Mouse (Mus musculus) heart, postnatal 0 days (tissue): ENCODE data around the gene Sgms1. TPM values are rescaled to one million over a fixed set of nuclear protein-coding genes. Genes with fewer than 3 reads are reported as not detected.

Source experiments
- ATAC-seq: fragments of 200-750 bp; cut with Nextera tagmentation; 2 replicates; pipeline ENCODE4 v1.8.0; 2017; ENCODE audit warnings: low read depth, moderate number of reproducible peaks, moderate library complexity; ENCODE audit not compliant: insufficient read depth
- DNase-seq: peaks from one replicate; pipeline ENCODE4 v3.0.0-alpha.2; 2016; ENCODE audit warnings: low spot score
- H3K27ac ChIP-seq: fragments of 300-500 bp; sonication (generic); 2 replicates; pipeline ENCODE4 v1.5.1; 2014; ENCODE audit warnings: low read depth, mild to moderate bottlenecking
- H3K27me3 ChIP-seq: fragments of 300-500 bp; sonication (generic); 2 replicates; pipeline ENCODE4 v1.6.1; 2014; ENCODE audit warnings: low read length, mixed read lengths; ENCODE audit not compliant: control insufficient read depth, insufficient read depth
- H3K36me3 ChIP-seq: fragments of 300-500 bp; sonication (generic); replicated peaks from 2 replicates; pipeline ENCODE4 v1.6.1; 2014; ENCODE audit warnings: low read length, mixed read lengths; ENCODE audit not compliant: control insufficient read depth, insufficient read depth
- H3K4me1 ChIP-seq: fragments of 300-500 bp; sonication (generic); 2 replicates; pipeline ENCODE4 v1.6.1; 2014; ENCODE audit warnings: antibody characterized with exemption; ENCODE audit not compliant: control insufficient read depth, insufficient read depth
- H3K4me2 ChIP-seq: fragments of 300-500 bp; sonication (generic); 2 replicates; pipeline ENCODE4 v1.6.1; 2014; ENCODE audit warnings: low read depth, mild to moderate bottlenecking, low read length, moderate library complexity
- H3K4me3 ChIP-seq: fragments of 300-500 bp; sonication (generic); 2 replicates; pipeline ENCODE4 v1.5.1; 2014; ENCODE audit warnings: low read depth, low read length
- H3K9ac ChIP-seq: fragments of 300-500 bp; sonication (generic); replicated peaks from 2 replicates; pipeline ENCODE4 v1.6.1; 2014; ENCODE audit warnings: low read depth, low read length, mixed read lengths
- H3K9me3 ChIP-seq: fragments of 300-500 bp; sonication (generic); replicated peaks from 2 replicates; pipeline ENCODE4 v1.6.1; 2016; ENCODE audit warnings: low read length; ENCODE audit not compliant: control insufficient read depth
- CTCF ChIP-seq: IDR thresholded peaks from 2 replicates; pipeline ENCODE4 v1.5.1; 2016; ENCODE audit warnings: antibody characterized with exemption, control low read depth, low read depth
- EP300 ChIP-seq: IDR thresholded peaks from 2 replicates; pipeline ENCODE4 v1.6.1; 2016; ENCODE audit warnings: antibody characterized with exemption, low read depth
- WGBS: fragments of 180-500 bp; shearing (Covaris S2); extraction: QIAGEN DNeasy Blood & Tissue Kit; methylation state at CpG from one replicate; pipeline ENCODE4 v1.1.7; 2014; 5-methylcytosine and 5-hydroxymethylcytosine counted together
- polyA plus RNA-seq: library from polyadenylated mRNA; unstranded; fragments of >200 nt; fragmentation: Nextera tagmentation; extraction: Ambion mirVana; gene quantifications from 2 replicates; pipeline ENCODE4 v1.2.1, GENCODE M21; 2015
- total RNA-seq: library from RNA; depleted of rRNA; stranded (reverse); fragments of >200 nt; gene quantifications from 2 replicates; pipeline ENCODE4 v1.2.3, GENCODE M21; 2014; ENCODE audit warnings: low replicate concordance

The Sgms1 gene
- total and polyA plus RNA-seq, 2 experiments from 2014 or later = 29.4 to 52.0 TPM

DNA sequence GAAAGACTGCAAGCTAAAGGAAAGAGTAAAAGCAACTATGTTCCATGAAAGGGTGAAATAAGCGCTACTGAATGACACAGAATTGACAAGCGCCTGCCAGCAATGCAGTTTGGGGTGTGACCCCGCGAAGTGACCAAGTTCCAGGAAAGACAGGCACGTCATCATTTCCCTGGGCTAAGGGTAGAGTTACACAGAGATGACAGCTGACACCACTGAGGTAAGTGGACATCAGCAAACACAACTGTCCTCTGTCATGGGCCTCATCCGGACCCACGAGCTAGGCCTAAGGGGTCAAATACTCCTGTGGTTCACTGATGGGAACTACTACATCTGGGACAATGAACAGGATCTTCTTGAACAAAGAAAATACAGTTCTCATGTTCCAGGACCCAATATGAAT lies 136.5 kb downstream of the Sgms1 start:
- H3K4me1 ChIP-seq = peaks cover 27% of the 10 kb centered on the region
- H3K27ac ChIP-seq = no peak overlapping the region
- no peak overlapping the region for H3K4me2 ChIP-seq
- H3K27me3 ChIP-seq = no peaks in the 10 kb centered on the region
- H3K9ac ChIP-seq = no peak overlapping the region
- DNase-seq (no peak), ATAC-seq (no peak; the same call in 1 of the 2 replicates)
- H3K36me3 ChIP-seq = no peaks in the 10 kb centered on the region
- WGBS = 77% methylated on average over 7 of the region's 7 CpGs
- no peak for TF ChIP-seq CTCF
- H3K4me3 ChIP-seq = no peak overlapping the region
- no peaks in the 10 kb centered on the region for H3K9me3 ChIP-seq

DNA sequence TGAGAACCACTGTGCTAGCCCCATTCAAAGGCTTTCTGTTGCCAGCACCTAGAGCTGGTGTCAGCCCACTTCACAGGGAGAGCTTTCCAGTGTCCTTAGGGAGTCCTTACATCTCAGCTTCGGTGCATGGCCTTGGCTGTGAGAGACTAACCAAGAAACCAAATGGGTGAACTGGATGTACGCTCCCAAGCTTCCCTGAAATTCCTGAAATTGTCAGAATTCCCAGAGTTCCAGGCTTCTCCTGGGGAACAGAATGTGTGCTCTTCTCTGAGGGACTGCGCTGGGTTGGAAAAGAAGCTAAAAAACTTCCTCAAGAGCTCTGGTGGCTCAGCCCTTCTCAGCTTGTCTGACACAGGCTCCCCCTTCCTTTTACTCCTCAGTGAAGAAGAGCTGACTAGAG lies 137.1 kb downstream of the Sgms1 start:
- WGBS = 51% methylated on average over 3 of the region's 3 CpGs
- Histone ChIP-seq H3K36me3 (no peaks in the 10 kb centered on the region), H3K4me3 (no peak overlapping the region), H3K9me3 (no peaks in the 10 kb centered on the region), H3K9ac (no peak overlapping the region), H3K27ac (no peak overlapping the region), H3K4me2 (no peak overlapping the region), H3K4me1 (peaks cover 27% of the 10 kb centered on the region), H3K27me3 (no peaks in the 10 kb centered on the region)
- DNase-seq (no peak), ATAC-seq (no peak)
- TF ChIP-seq CTCF = no peak
- no peak for TF ChIP-seq EP300

DNA sequence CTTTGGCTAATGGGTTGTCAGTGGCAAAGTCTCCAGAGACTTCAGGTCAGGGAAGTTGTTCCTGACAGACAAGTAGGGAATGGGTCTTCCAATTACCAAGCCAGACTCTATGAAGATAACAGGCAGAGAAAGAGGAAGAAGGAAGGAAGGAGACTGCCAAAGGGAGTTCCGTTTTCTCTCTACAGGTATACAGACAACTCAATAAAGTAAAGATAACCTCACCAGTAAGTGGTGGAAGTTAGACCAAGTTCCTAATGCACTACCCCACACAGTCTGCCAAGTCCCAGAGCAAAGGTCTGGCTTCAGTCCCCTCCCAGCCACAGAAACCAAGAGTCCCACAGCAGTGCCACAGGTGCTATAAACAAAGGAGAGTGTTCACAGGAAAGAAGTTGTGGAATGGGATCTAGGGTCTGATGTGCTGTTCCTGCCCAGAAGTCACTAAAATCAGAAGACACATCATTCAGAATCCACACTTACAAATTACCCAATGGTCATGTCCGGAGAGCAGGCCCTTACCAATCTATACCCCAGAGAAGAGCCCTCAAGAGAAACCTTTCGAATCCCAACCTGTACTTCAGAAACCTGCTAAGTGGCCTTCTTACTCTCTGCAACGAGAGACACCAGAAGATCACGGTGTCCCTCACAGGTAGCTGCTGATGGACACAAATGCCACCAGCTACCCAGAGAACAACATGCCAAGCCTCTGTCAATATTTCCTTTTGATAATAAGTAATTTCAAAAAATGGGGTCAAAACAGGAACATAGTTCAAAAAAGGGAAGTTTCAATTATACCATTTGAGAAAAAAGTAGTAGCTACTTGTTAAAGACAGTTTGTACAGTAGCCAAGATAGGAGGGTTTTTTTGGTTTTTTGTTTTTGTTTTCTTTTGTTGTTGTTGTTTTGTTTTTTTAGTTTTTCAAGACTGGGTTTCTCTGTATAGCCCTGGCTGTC lies 140.1 kb downstream of the Sgms1 start:
- no peak for TF ChIP-seq CTCF
- WGBS = 78% methylated on average over 5 of the region's 5 CpGs
- Histone ChIP-seq H3K9ac (no peak overlapping the region), H3K27ac (no peak overlapping the region), H3K4me2 (no peak overlapping the region), H3K4me1 (peaks cover 14% of the 10 kb centered on the region), H3K36me3 (no peaks in the 10 kb centered on the region), H3K4me3 (no peak overlapping the region), H3K9me3 (no peaks in the 10 kb centered on the region), H3K27me3 (no peaks in the 10 kb centered on the region)
- ATAC-seq (no peak), DNase-seq (no peak)

DNA sequence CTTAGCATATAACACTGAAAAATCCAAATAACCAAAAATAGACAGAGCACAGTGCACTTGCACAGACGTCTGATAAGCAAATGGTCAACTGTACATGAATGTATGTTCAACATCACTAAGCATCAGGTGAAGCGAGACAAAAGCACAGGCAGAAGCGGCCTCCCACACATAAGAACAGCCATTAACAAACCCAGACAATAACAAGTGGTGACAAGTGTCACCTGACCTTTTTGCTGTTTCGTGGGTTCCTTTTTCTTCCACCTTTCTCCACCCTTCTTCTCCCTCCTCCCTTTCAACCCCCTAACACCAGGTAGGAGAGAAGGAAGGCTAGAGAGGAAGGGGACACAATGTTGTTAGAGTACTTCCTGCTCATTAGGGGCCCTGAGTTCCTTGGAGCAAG lies 144.6 kb downstream of the Sgms1 start:
- Histone ChIP-seq H3K4me2 (no peak overlapping the region), H3K4me1 (peaks cover 6% of the 10 kb centered on the region), H3K9me3 (no peaks in the 10 kb centered on the region), H3K27me3 (no peaks in the 10 kb centered on the region), H3K27ac (no peak overlapping the region), H3K4me3 (no peak overlapping the region), H3K9ac (no peak overlapping the region), H3K36me3 (no peaks in the 10 kb centered on the region)
- TF ChIP-seq EP300 (no peak), CTCF (no peak)
- no peak for DNase-seq
- no peak for ATAC-seq
- WGBS = 51% methylated on average over 4 of the region's 4 CpGs

DNA sequence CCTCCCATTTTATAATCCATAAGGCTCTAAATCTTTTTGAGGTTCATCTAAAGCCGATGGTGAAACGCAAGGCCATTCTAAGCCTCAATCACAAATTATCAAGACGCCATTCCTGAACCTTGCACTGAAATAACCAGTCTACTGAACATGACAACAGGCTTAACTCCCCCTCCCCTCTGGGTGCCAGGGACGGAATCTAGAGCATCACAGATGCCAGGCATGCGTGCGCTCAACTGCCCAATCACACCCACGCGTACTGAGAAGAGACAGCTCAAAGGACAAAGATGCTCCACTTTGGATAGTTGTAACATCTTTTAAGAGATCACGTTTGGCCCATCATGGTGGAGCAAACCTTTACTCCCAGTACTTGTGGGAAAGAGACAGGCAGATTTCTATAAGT lies 146.3 kb downstream of the Sgms1 start:
- Histone ChIP-seq H3K9me3 (no peaks in the 10 kb centered on the region), H3K9ac (no peak overlapping the region), H3K27me3 (no peaks in the 10 kb centered on the region), H3K4me2 (no peak overlapping the region), H3K27ac (no peak overlapping the region), H3K4me3 (no peak overlapping the region), H3K4me1 (peaks cover 6% of the 10 kb centered on the region), H3K36me3 (no peaks in the 10 kb centered on the region)
- TF ChIP-seq CTCF = no peak
- TF ChIP-seq EP300 = no peak
- 91% methylated on average over 9 of the region's 9 CpGs for WGBS
- DNase-seq = no peak
- ATAC-seq = no peak

DNA sequence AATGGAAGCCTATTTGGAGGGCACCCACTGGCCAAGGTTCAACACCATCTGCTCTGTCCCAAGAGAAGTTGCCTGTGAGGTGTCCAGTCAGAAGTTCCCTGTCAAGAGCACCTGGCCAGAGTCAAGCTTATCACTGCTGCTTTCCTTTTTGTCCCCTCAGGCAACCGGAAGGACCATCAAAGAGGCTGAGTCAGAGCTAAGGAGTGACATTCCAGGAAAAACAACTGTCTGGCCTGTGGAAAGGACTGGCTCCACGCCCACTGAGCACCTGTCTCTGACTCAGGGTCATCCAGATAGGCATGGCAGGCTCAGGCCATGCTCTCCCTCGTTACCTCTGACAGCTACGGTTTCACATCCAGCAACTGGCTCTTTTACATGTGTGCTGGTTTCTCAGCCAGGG lies 147.4 kb downstream of the Sgms1 start:
- Histone ChIP-seq H3K4me3 (no peak overlapping the region), H3K27ac (no peak overlapping the region), H3K36me3 (no peaks in the 10 kb centered on the region), H3K27me3 (no peaks in the 10 kb centered on the region), H3K4me2 (no peak overlapping the region), H3K9ac (no peak overlapping the region), H3K9me3 (no peaks in the 10 kb centered on the region), H3K4me1 (peaks cover 6% of the 10 kb centered on the region)
- no peak for DNase-seq
- 32% methylated on average over 4 of the region's 4 CpGs for whole genome bisulfite sequencing
- ATAC-seq = no peak
- TF ChIP-seq CTCF (no peak), EP300 (no peak)
